Mouse (Mus musculus) B cell, adult (primary cell): ENCODE results near the gene Avpr1a. TPM values are rescaled to one million over a fixed set of nuclear protein-coding genes. Genes with fewer than 3 reads are reported as not detected.

Experiments used
- total RNA-seq: library from RNA; stranded (reverse); gene quantifications from 4 replicates; pipeline ENCODE4 v1.2.4, GENCODE M21; 2023; ENCODE audit not compliant: inconsistent age

Avpr1a gene
- not detected in 4 replicates for total RNA-seq

GRCm38 (mm10) chr10:122447861-122448716, at the start of gene Avpr1a:
TSS of gene Avpr1a (plus strand) at chr10:122448499.

Other genes starting within 250 kb of the Avpr1a start
- gene Ppm1h, start 230.3 kb downstream of the Avpr1a start, total RNA-seq: 0.78 to 1.5 TPM (median 1.4 TPM) in 4 replicates